Mouse (Mus musculus) erythroid progenitor cell, adult 5-6 weeks (primary cell): ENCODE measurements around the gene Pcdh9. TPM values are rescaled to one million over a fixed set of nuclear protein-coding genes. Genes with fewer than 3 reads are reported as not detected.

Source experiments
- ATAC-seq: replicated peaks from 2 replicates; pipeline ENCODE4 v1.8.0; 2016; ENCODE audit warnings: moderate number of reproducible peaks, mild to moderate bottlenecking, moderate TSS enrichment, inconsistent platforms; ENCODE audit not compliant: poor library complexity, low FRiP score, severe bottlenecking
- total RNA-seq, 2 experiments: library from RNA; stranded (forward) in 1 of 2; stranded (reverse) in 1 of 2; fragments of 150-400 nt in 1 of 2; fragments of 186-747, 209-891 nt in 1 of 2; gene quantifications; 2 replicates each; pipeline versions ENCODE4 v1.2.3 to v1.2.4; 2015 to 2017; ENCODE audit warnings: low replicate concordance in 2 of 2

The Pcdh9 gene
- total RNA-seq, 2 experiments from 2014 or later, result not detected

GRCm38 (mm10) chr14:93607546-93607945, 282.9 kb downstream of the Pcdh9 start:
- no peak for ATAC-seq

- ATAC-seq, result no peak
Observed at GRCm38 (mm10) chr14:93599997-93600396, 290.5 kb downstream of the Pcdh9 start.

GRCm38 (mm10) chr14:93585432-93586024, 305.0 kb downstream of the Pcdh9 start:
- ATAC-seq, result no peak

- ATAC-seq, result no peak
Observed at GRCm38 (mm10) chr14:93564361-93564760, 326.1 kb downstream of the Pcdh9 start.

- ATAC-seq, result no peak
Observed at GRCm38 (mm10) chr14:93561577-93561976, 328.9 kb downstream of the Pcdh9 start.

- no peak for ATAC-seq
Observed at GRCm38 (mm10) chr14:93553771-93554170, 336.7 kb downstream of the Pcdh9 start.

- no peak for ATAC-seq
Observed at GRCm38 (mm10) chr14:93545575-93545974, 344.9 kb downstream of the Pcdh9 start.

GRCm38 (mm10) chr14:93543970-93544627, 346.4 kb downstream of the Pcdh9 start:
- ATAC-seq, result no peak

- no peak for ATAC-seq
Observed at GRCm38 (mm10) chr14:93543561-93543960, 346.9 kb downstream of the Pcdh9 start.

- ATAC-seq, result no peak
Observed at GRCm38 (mm10) chr14:93534928-93535327, 355.6 kb downstream of the Pcdh9 start.

GRCm38 (mm10) chr14:93523430-93523829, 367.0 kb downstream of the Pcdh9 start:
- no peak for ATAC-seq

GRCm38 (mm10) chr14:93520166-93520565, 370.3 kb downstream of the Pcdh9 start:
- no peak for ATAC-seq

GRCm38 (mm10) chr14:93516679-93517078, 373.8 kb downstream of the Pcdh9 start:
- no peak for ATAC-seq

GRCm38 (mm10) chr14:93506107-93506506, 384.4 kb downstream of the Pcdh9 start:
- ATAC-seq, result no peak

GRCm38 (mm10) chr14:93498813-93499690, 391.4 kb downstream of the Pcdh9 start:
- no peak for ATAC-seq

- ATAC-seq, result no peak
Observed at GRCm38 (mm10) chr14:93474991-93475390, 415.5 kb downstream of the Pcdh9 start.

- ATAC-seq, result no peak
Observed at GRCm38 (mm10) chr14:93472494-93472893, 418.0 kb downstream of the Pcdh9 start.

GRCm38 (mm10) chr14:93463360-93463892, 427.1 kb downstream of the Pcdh9 start:
- no peak for ATAC-seq

GRCm38 (mm10) chr14:93450930-93451665, 439.4 kb downstream of the Pcdh9 start:
- no peak for ATAC-seq

GRCm38 (mm10) chr14:93441852-93442251, 448.6 kb downstream of the Pcdh9 start:
- ATAC-seq, result no peak
